Mouse (Mus musculus) liver, adult 2 months (tissue): ENCODE measurements around the gene Optc.

Experiments used
- CTCF ChIP-seq: fragments of 200-500 bp; IDR thresholded peaks from 2 replicates; pipeline ENCODE4 v1.5.1; 2011; ENCODE audit warnings: low read depth, low read length, control low read depth
- POLR2A ChIP-seq: fragments of 200-500 bp; IDR thresholded peaks from 2 replicates; pipeline ENCODE4 v1.6.1; 2011; ENCODE audit warnings: low read length, control low read depth; ENCODE audit not compliant: insufficient read depth; ENCODE audit errors: extremely low read depth

DNA sequence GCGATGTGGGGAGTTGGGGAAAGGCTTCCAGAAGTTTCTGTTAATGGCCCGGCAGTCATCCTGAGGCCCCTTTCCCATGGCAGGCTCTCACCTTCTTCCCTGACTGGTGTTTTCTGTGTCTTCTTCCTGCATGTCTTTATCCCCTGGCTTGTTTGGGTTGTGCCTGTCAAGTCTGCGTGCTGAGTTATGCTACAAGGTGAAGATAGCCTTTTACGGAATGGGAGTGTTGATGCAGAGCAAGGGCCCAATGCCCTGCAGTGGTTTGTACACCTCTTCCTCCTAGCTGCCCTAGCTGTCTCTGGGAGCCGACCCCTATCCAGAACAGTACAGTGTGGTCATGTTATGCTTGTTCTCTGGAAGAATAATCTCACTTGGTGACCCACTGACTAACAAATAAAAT lies 46.8 kb downstream of the Optc start:
- no peak for TF ChIP-seq POLR2A
- TF ChIP-seq CTCF: no peak
